Mouse (Mus musculus) thymus, postnatal 10 days (tissue): ENCODE results near the gene Arhgap32.
"Not testable (repeated sequence)": the region's sequence is repeated elsewhere in the genome, so short reads cannot be mapped to it uniquely, and the experiment has no call there.

Source experiments
- DNase-seq, 2 experiments: peaks; one replicate each; pipeline ENCODE4 v3.0.0; 2021; ENCODE audit warnings: low spot score in 2 of 2

Arhgap32 gene

GRCm38 (mm10) chr9:32115786-32116185 lies at the start of gene Arhgap32:
TSS of gene Arhgap32 (plus strand) at chr9:32116136.
- DNase-seq, result no peak

GRCm38 (mm10) chr9:32072778-32073177 lies 43.2 kb upstream of the Arhgap32 start:
- no peak for DNase-seq

GRCm38 (mm10) chr9:32088106-32088776 lies 27.7 kb upstream of the Arhgap32 start:
- DNase-seq, result no peak

GRCm38 (mm10) chr9:32088882-32089281 lies 27.1 kb upstream of the Arhgap32 start:
- DNase-seq, result no peak

GRCm38 (mm10) chr9:32093456-32093855 lies 22.5 kb upstream of the Arhgap32 start:
- no peak for DNase-seq

- DNase-seq, result no peak
These were observed 21.4 kb upstream of the Arhgap32 start for GRCm38 (mm10) chr9:32094351-32095120.

GRCm38 (mm10) chr9:32095511-32095910 lies 20.4 kb upstream of the Arhgap32 start:
- DNase-seq, result no peak

GRCm38 (mm10) chr9:32096541-32096940 lies 19.4 kb upstream of the Arhgap32 start:
- DNase-seq, result no peak

GRCm38 (mm10) chr9:32097123-32097522 lies 18.8 kb upstream of the Arhgap32 start:
- no peak for DNase-seq

- no peak for DNase-seq
These were observed 17.3 kb upstream of the Arhgap32 start for GRCm38 (mm10) chr9:32098425-32099155.

GRCm38 (mm10) chr9:32100561-32100960 lies 15.4 kb upstream of the Arhgap32 start:
- no peak for DNase-seq

- DNase-seq, result no peak
These were observed 14.4 kb upstream of the Arhgap32 start for GRCm38 (mm10) chr9:32101488-32101887.

- no peak for DNase-seq
These were observed 11.3 kb upstream of the Arhgap32 start for GRCm38 (mm10) chr9:32104670-32105069.

- DNase-seq, result no peak
These were observed 5.6 kb upstream of the Arhgap32 start for GRCm38 (mm10) chr9:32110376-32110775.

GRCm38 (mm10) chr9:32116272-32116671 lies 336 bp downstream of the Arhgap32 start:
- no peak for DNase-seq

GRCm38 (mm10) chr9:32117876-32118275 lies 1.9 kb downstream of the Arhgap32 start:
- DNase-seq, result no peak

- no peak for DNase-seq
These were observed 2.5 kb downstream of the Arhgap32 start for GRCm38 (mm10) chr9:32118433-32118832.

- no peak for DNase-seq
These were observed 3.6 kb downstream of the Arhgap32 start for GRCm38 (mm10) chr9:32119586-32119985.

GRCm38 (mm10) chr9:32120162-32120561 lies 4.2 kb downstream of the Arhgap32 start:
- DNase-seq, result no peak

- DNase-seq, result not testable (repeated sequence)
These were observed 5.3 kb downstream of the Arhgap32 start for GRCm38 (mm10) chr9:32121271-32121670.

- no peak for DNase-seq
These were observed 20.3 kb downstream of the Arhgap32 start for GRCm38 (mm10) chr9:32136195-32136594.

GRCm38 (mm10) chr9:32136680-32137295 lies 20.9 kb downstream of the Arhgap32 start:
- DNase-seq, result no peak
